Mouse (Mus musculus) retina, embryonic 14.5 days (tissue): ENCODE measurements around the gene Unc5c.

ENCODE experiments used
- DNase-seq: peaks from one replicate; pipeline ENCODE4 v3.0.0-alpha.2; 2015; ENCODE audit warnings: low spot score

Gene Unc5c

DNA sequence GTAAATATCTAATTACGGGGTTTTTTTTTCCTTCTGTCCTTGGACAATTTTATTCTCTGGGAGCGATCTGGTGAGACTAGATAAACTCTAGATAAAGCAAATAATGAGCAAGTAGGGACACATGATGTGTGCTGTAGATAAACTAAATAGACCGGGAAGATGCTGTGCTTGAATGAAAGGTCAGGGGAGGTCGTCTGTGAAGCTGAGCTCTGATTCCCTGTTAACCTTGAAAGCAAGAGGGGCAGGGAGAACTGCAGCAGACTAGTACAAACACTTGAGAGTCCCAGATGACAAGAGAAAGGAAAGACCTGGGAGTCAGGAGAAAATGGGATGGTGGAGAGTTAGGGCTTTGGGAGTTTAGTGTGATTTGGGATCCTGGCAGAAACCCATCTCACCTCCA lies 251.4 kb downstream of the Unc5c start:
- DNase-seq, result no peak

GRCm38 (mm10) chr3:141719050-141719449 lies 254.0 kb downstream of the Unc5c start:
- no peak for DNase-seq

GRCm38 (mm10) chr3:141724499-141724898 lies 259.5 kb downstream of the Unc5c start:
- no peak for DNase-seq

DNA sequence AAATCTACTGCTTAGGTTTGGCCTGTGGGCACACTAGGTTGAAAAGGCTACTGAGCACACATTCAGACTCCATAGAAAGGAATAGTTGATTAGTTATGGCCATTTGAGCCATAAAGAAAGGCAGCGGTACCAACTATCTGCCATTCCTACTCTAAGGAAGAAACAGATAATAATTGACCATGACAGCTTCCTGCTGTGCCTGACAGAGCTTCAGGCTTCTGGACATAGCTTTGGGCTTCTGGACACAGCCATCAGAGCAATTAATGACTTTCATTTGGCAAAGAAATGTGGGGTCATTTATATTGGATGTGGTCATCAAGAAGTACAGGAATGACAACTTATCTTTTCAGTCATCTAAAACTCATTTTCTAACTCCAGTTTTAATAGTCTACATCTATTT lies 260.4 kb downstream of the Unc5c start:
- peak; percentile 78 for DNase-seq

- DNase-seq, result no peak
Measured at GRCm38 (mm10) chr3:141733844-141734243, 268.8 kb downstream of the Unc5c start.

DNA sequence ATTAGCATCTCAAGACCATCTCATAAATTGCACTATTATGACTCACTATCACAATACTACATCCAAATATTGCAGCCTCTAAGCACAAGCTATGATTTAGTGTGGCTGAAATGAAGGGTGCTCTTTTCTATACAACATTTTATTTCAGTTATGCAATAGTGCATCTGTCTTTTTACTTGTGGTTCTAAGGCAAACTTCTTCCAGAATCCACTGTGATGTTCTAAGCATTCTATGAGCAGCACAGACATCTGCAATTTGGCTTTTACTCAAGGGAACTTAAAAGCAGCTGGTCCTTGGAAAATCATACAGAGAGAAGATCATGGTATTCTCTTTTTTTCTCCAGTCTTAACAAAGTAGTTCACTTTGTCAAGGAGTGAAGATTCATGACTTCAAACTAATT lies 270.3 kb downstream of the Unc5c start:
- DNase-seq, result no peak

DNA sequence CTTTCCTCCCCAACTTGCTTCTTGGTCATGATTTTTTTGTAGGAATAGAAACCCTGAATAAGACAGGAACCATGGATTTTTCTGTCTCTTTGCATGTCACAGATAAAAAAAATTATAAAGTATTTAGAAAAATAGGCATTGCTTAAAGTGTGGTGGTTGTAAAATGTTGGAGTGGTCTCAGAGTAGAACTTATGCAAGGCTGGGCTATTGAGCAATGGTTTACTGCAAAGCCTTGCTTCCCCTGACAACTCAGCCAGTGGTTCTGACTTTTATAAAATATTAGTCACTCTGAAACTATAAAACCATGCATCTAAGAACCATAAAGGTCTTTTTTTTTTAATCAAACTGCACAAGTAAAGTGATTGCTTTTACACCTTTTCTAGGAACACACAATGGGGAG lies 280.3 kb downstream of the Unc5c start:
- DNase-seq, result no peak

- DNase-seq, result no peak
Measured at GRCm38 (mm10) chr3:141748694-141749381, 283.8 kb downstream of the Unc5c start.

DNA sequence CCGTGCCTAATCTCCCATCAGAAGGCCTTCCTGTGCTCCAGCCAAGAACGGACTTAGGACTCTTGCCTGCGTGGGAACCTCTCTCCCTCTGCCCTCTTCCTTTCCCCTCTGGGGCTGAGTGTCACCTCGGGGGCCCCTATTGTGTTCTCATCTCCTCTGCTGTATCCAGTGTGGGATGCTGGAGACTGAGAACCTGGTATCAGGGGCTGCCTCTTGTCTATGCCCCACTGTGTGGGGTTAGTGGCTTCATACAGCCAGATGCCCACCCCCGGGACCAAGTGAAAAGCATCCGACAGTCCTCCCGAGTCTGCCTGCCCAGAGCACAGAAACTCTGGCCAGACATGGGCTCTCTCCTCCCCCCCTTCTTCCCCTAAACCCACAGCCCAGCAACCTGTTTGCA lies 287.2 kb downstream of the Unc5c start:
- no peak for DNase-seq

- no peak for DNase-seq
Measured at GRCm38 (mm10) chr3:141757259-141757658, 292.2 kb downstream of the Unc5c start.

GRCm38 (mm10) chr3:141778411-141778919 lies 313.4 kb downstream of the Unc5c start:
- no peak for DNase-seq

GRCm38 (mm10) chr3:141779186-141779585 lies 314.2 kb downstream of the Unc5c start:
- no peak for DNase-seq

DNA sequence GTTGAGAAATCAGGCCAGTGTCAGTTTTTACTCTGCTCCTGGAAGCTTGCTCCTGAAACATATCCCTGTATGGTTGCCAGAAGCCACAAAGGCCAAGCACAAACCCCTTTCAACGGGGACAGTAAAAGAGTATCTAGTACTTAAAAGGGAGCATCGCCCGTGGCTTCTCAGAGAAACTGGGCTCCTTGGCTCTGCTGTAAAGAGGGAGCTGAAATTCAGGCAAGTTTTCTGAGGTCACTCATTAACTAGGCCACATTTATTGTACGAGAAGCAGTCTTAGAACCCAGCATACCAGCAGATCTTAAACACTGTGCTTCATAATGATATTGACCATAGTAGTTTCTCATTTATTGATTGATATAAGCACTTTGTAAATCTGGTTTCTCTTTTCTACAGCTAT lies 317.5 kb downstream of the Unc5c start:
- no peak for DNase-seq

GRCm38 (mm10) chr3:141791026-141791780 lies 326.2 kb downstream of the Unc5c start:
- DNase-seq, result no peak

- no peak for DNase-seq
Measured at GRCm38 (mm10) chr3:141792106-141792505, 327.1 kb downstream of the Unc5c start.

GRCm38 (mm10) chr3:141793755-141794154 lies 328.7 kb downstream of the Unc5c start:
- DNase-seq, result no peak

- peak; percentile 25 for DNase-seq
Measured at GRCm38 (mm10) chr3:141794371-141794770, 329.4 kb downstream of the Unc5c start.

GRCm38 (mm10) chr3:141797372-141797771 lies 332.4 kb downstream of the Unc5c start:
- no peak for DNase-seq

DNA sequence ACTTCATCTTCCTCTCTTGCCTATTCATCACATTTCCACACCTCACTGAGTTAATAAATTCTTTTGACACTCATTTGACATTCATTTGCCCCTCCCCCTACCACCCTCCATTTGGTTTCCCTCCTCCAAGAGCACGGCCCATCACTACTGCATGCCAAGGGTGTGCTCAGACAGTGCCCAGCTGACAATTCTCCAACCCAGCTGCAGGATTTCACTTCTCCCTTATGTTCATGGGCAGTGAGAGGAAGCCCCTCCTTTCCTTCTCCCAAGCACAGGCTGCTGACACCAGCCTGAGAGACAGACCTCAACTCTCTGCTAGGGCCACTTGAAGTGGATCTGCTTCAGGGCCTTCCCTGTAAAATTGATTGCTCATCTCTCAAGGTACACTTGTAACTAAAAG lies 332.8 kb downstream of the Unc5c start:
- peak; percentile 32 for DNase-seq

- no peak for DNase-seq
Measured at GRCm38 (mm10) chr3:141804133-141804532, 339.1 kb downstream of the Unc5c start.

DNA sequence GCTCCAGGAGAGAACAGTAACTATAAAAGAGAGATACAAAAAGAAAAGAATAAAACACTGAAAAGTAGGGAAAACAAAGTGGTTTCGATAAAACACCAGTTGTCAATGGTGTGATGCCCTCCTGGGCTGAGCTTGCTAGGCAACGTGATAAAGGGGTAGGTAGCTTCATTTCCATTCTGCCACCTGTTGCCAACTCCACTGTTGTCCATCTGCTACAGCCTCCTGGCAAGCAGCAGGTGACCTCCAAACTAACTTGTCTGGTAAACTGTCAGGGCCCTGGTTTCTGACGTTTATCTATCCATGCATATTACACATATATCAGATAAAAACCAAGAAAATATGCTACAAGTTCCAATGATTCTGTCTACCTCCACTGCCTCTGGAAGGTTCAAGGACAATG lies 344.6 kb downstream of the Unc5c start:
- no peak for DNase-seq

- DNase-seq, result peak; percentile 49
Measured at GRCm38 (mm10) chr3:141810944-141811343, 345.9 kb downstream of the Unc5c start.

DNA sequence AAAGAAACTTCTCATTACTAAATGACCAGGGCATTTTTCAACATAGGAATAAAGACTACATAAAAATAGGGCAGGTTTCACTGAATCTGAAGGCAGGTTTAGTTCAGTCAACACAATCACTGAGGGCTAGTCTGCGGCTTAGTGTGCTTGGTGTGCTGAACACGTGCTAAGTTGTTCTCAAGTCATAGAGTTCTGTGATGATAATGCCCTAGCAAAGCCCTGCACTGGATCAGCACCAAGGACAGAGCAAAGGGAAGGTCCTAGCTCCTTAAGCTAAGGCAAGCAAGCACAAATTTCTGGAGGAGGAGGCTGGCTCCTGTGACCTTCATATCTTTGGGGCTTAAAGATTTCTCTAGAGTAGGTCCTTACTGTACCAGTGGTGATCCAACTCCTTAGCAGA lies 346.3 kb downstream of the Unc5c start:
- DNase-seq, result peak; percentile 75
